Mouse (Mus musculus) hindlimb bud, embryonic 11.5 days (tissue): ENCODE data around the gene Eva1a.

Experiments
- DNase-seq: peaks from one replicate; pipeline ENCODE4 v3.0.0-alpha.2; 2012; ENCODE audit warnings: low read depth, low spot score; ENCODE audit errors: extremely low spot score

Gene Eva1a

DNA sequence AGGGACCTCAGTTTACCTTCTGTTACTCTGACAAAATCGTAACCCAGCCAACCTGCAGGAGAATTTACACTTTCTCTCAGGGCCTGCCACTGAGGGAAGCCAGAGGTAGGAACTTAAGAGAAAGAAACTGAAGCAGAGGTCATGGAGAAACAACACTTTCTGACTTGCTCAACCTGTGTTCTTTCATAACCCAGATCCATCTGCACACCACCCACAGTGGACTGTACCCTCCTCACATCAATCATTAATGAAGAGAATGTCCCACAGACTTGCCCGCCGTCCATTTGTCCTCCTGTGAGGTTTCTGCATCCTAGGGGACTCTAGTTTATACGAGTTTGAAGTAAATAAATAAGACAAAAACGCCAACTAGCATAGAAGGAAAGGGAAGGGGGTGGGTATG is 24.4 kb downstream of the Eva1a start:
- DNase-seq, result no peak

- DNase-seq, result no peak
Observed at GRCm38 (mm10) chr6:82066515-82067081, 25.8 kb downstream of the Eva1a start.

- DNase-seq, result no peak
Observed at GRCm38 (mm10) chr6:82070459-82070858, 29.6 kb downstream of the Eva1a start.

GRCm38 (mm10) chr6:82073011-82073410 is 32.2 kb downstream of the Eva1a start:
- no peak for DNase-seq

GRCm38 (mm10) chr6:82073567-82073966 is 32.7 kb downstream of the Eva1a start:
- DNase-seq, result no peak

DNA sequence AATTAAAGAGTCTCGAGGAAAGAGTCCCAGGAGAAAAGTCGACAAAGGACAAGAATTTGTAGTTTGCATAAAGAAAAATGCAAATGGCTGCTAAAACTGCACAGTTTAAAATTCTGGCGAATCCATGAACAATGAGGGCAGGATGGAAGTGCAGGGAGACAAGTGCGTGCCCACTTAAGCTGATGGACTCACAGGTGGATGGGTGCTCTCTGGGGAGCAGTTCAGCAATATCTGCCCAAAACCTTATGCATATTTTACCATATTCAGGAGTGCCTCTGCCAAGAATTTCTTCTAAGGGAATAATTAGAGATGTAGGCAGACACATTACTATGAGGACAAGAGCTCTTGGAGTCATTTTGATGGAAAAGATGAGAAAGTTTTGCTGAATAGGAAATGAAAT is 35.5 kb downstream of the Eva1a start:
- no peak for DNase-seq

GRCm38 (mm10) chr6:82078875-82079274 is 38.0 kb downstream of the Eva1a start:
- no peak for DNase-seq

GRCm38 (mm10) chr6:82083655-82084054 is 42.8 kb downstream of the Eva1a start:
- no peak for DNase-seq

- DNase-seq, result no peak
Observed at GRCm38 (mm10) chr6:82084235-82084634, 43.4 kb downstream of the Eva1a start.

DNA sequence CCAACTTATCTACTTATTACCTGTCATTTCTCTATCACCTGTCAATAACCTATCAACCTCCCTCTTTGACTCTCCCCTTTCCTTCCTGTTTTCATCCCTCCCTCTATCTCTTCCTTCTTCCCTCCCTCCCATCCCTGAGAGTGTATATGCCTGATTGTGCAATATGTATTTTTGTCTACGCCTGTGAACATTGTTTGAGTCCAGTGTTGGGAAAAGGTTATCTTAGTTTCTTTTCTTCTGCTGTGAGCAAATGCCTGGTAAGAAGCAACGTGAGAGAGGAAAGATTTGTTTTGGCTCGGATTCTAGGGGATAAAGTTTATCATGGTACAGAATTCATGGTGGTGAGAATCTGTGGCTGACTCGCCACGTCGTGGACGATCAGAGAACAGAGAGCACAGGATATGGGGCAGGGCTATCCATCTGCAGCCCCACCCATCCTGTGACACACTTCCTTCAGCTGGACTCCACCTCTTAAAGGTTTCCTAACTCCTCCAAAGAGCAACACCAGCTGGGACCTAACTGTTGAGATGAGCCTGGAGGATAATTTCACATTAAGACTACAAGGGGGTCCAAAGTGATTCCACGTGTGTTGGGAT is 44.6 kb downstream of the Eva1a start:
- no peak for DNase-seq

DNA sequence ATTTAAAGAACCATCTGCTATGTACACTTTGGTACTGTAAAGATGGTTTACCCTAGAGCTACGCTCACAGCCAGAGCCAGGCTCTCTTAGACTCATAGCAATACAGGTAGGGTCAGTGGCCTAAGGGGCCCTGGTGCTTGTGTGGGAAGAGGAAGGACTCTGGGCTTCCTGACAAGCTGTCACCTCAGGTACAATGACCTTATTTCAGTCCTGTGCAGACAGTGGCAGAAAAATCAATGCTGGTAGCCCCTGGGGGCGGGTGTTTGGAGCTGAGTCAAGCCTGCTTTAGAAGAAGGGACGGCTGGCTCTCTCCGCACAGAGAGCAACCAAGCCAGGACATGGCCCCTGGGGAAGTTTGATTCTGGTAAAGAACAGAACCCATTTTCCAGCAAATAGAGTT is 47.3 kb downstream of the Eva1a start:
- no peak for DNase-seq

DNA sequence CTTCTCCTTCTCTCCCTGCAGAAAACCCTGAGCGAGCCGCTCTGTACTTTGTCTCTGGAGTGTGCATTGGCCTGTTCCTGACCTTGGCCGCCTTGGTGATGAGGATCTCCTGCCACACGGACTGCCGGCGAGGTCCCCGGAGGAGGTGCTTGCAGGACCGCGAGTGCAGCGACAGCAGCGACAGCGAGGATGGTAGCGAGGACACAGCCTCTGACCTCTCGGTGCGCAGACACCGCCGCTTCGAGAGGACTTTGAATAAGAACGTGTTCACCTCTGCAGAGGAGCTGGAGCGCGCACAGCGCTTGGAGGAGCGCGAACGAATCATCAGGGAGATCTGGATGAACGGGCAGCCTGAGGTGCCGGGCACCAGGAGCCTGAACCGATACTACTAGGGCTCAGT is 50.9 kb downstream of the Eva1a start:
- no peak for DNase-seq

DNA sequence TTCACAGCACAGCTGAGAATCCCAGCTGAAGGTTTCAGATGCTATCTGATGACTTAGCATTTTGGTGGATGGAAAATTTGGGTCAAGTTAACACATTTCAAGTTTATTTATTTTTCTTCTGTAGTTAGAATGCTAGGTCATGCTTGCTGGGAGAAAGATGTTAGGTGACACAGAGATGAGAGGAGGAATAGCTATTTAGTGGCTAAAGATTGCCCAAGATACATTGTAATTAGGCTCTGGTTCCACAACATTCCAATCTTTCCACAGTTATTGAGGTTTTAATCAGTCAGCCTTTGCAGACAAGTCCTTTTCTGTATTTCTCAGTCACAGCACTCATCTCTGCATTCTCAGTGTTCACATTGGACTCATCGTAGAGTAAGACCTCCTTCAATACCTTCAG is 56.9 kb downstream of the Eva1a start:
- no peak for DNase-seq

GRCm38 (mm10) chr6:82098456-82098855 is 57.6 kb downstream of the Eva1a start:
- DNase-seq, result no peak

DNA sequence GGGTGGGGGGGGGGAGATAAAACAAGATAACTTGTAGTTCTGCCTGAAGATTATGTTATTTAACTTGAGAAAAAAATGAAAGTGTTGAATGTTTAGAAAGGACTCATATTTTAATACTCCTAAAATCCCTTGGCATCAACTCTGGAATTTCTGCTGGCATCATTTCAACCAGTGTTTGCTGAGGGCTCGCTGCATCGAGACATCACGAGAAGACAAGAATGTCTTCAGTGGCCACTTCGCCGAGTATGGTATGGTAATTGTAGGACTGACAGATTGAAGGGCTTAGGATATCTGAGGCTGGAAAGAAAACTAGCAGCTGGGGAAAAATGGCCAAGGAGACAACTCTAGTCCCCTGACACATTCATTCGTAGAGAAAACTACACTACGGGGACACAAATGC is 69.6 kb downstream of the Eva1a start:
- no peak for DNase-seq

DNA sequence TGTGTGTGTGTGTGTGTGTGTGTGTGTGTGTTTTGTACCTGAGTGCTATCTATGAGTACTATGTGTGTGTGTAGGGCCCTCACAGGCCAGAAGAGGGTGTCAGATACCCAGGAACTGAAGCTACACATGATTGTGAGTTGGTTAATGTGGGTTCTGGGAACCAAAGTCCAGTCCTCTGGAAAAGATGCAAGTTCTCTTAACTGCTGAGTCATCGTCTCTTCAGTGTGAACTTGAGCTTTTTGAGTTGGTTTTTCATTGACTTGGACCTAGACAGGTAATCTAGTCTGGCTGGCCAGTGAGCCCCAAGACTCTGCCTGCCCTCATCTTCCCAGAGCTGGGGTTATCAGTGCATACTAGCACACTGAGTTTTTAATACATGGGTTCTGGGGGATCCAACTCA is 70.3 kb downstream of the Eva1a start:
- DNase-seq, result no peak

GRCm38 (mm10) chr6:82111540-82111939 is 70.7 kb downstream of the Eva1a start:
- DNase-seq, result no peak

GRCm38 (mm10) chr6:82112127-82113090 is 71.6 kb downstream of the Eva1a start:
- DNase-seq, result no peak

DNA sequence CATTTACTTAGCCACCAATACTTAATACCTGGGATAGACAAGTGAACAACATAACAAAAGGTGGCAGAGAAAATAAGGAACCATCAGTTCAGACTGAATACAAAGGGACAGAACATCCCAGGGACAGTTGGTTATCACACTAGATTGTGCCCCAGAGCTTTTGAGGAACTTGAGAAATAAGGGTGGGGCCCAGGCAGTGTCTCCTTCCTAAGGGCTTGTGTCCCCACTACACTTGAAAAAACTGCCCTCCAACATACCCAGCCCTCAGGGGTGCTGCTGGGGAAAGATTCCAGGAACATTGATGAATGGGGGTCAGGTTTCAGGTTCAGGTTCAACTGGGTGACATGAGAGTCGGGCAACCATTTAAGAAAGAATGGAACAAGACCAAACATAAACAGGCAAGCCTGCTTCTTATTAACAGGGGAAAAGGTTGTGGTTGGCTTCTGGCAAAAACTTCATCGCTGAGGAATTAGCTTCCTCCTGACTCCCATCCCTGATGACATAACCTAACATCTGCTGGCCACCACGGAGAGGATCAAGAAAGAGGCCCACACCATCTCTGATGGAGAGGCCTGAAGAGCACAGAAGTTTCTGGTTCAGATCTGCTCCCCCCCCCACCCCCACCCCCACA is 74.6 kb downstream of the Eva1a start:
- no peak for DNase-seq

DNA sequence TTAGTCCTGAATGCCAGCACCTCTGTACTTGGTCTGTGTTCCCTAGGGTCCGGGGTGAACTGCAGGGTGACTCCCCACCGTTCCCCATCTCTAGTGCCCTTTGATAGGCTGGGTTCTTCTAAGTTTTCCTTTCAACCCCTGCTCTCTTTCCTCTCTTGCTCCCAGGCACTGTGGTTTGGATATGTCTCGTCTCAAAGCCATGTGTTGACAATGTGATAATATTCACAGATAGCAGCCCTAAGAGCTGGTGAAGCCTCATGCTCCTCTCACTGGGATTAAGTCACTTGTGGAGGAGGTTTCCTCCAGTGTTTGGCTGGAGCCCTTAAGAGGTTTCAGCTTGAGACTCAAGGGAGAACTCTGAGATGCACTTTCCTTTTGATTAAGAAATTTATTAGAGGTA is 75.3 kb downstream of the Eva1a start:
- no peak for DNase-seq

DNA sequence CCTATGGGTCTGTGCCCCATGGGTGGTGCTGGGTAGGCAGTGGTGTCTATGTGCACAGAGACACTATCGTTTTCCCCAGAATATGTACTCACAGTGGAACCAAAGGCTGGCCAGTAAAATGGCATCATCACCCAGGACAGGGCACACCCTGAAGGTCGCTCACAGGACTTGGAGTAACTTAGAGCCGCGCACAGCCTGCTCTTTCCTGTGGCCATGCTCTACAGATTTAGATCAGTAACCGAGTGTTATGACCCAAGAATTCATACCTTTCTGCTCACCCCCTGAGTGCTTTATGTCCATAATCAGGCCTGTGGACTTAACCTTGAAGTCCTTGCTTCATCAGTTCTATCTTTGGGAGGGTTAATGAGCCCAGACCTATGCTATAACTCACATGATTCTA is 77.0 kb downstream of the Eva1a start:
- DNase-seq, result no peak
